Comparison of ENCODE assay signal across 16 mouse cellular contexts in genomic region chr13:31827160-31827559, GRCm38 (mm10). TPM values are rescaled to one million over a fixed set of nuclear protein-coding genes. Genes with fewer than 3 reads are reported as not detected.
"Had no signal": no experiment of that assay in that cellular context is flagged by ENCODE, and none has a peak within 500 bp of the region (broad histone marks: within the 10 kb centered on the region; RNA-seq: fewer than 3 reads in every experiment).

No protein-coding gene starts in this region.

- H3K9me3 ChIP-seq: neural tube, embryonic 15.5 days; stomach, embryonic 15.5 days had no signal

- H3K9ac ChIP-seq: neural tube, embryonic 15.5 days; stomach, embryonic 15.5 days had no signal

- H3K4me2 ChIP-seq: neural tube, embryonic 15.5 days; stomach, embryonic 15.5 days had no signal

- DNase-seq: retina, postnatal 1 day; right cerebral cortex, adult 18-20 months; right cerebral cortex, postnatal 14 days; right cerebral cortex, postnatal 25 days; right cerebral cortex, postnatal 4 days; spleen, adult 18-20 months; thymus, adult 18-20 months; thymus, adult 2 months; thymus, postnatal 14 days; thymus, postnatal 25 days; thymus, postnatal 36 days; thymus, postnatal 4 days had no signal

- H3K27ac ChIP-seq: neural tube, embryonic 15.5 days; stomach, embryonic 15.5 days; stomach, postnatal 0 days had no signal

- H3K4me1 ChIP-seq: neural tube, embryonic 15.5 days; stomach, embryonic 15.5 days had no signal

- H3K4me3 ChIP-seq: neural tube, embryonic 15.5 days; stomach, embryonic 15.5 days had no signal

- H3K36me3 ChIP-seq: neural tube, embryonic 15.5 days; stomach, embryonic 15.5 days had no signal

RNA-seq across cellular contexts. Expression of gene Foxc1, which starts 20.7 kb away (rescaled TPM):
- total RNA-seq: neutrophil, adult 5-6 weeks had no signal
